13 mouse cellular contexts compared by ENCODE assay signal in the genomic region with DNA sequence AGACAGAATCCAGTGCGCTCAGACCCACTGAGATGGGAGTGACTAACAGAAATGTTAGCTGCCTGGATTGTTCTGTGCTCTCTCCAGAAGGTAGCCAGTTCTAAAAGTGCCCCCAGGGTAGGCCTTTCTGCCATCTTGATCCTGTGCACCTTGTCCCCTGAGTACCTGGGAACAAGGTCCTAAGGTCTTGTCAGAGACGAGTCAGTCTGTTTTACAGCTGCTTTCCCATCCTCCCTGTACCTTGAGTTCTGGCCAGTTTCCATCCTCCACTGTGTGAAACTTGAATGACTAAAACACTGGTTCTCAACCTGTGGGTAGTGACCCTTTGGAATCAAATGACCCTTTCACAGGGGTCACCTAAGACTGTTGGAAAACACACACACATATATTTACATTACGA.
"Had no signal": no experiment of that assay in that cellular context is flagged by ENCODE, and none has a peak within 500 bp of the region (broad histone marks: within the 10 kb centered on the region; RNA-seq: fewer than 3 reads in every experiment).

No protein-coding gene starts in this region.

- H3K4me1 ChIP-seq: hindbrain, embryonic 15.5 days; liver, embryonic 13.5 days had no signal

- H3K9me3 ChIP-seq: hindbrain, embryonic 15.5 days; liver, embryonic 13.5 days; midbrain, embryonic 13.5 days; neural tube, embryonic 15.5 days had no signal

- DNase-seq: liver; liver, embryonic 13.5 days; liver, postnatal 0 days; right cerebral cortex, adult 18-20 months; right cerebral cortex, postnatal 25 days; thymus, postnatal 4 days had no signal

- H3K9ac ChIP-seq: hindbrain, embryonic 15.5 days; liver, embryonic 13.5 days; liver, postnatal 0 days; midbrain, embryonic 13.5 days; neural tube, embryonic 15.5 days had no signal

- H3K4me2 ChIP-seq: hindbrain, embryonic 15.5 days; liver, embryonic 13.5 days; midbrain, embryonic 13.5 days; neural tube, embryonic 15.5 days had no signal

- H3K4me3 ChIP-seq: hindbrain, embryonic 15.5 days; layer of hippocampus, adult 2 months; liver, embryonic 13.5 days; midbrain, embryonic 13.5 days; myocyte; neural tube, embryonic 15.5 days had no signal

- H3K27ac ChIP-seq: hindbrain, embryonic 15.5 days; kidney, postnatal 0 days; layer of hippocampus, adult 2 months; liver, embryonic 13.5 days; midbrain, embryonic 13.5 days; neural tube, embryonic 15.5 days; stomach, postnatal 0 days had no signal

- H3K36me3 ChIP-seq: hindbrain, embryonic 15.5 days; liver, embryonic 13.5 days; midbrain, embryonic 13.5 days; neural tube, embryonic 15.5 days had no signal

- ATAC-seq: liver, postnatal 0 days; midbrain, embryonic 13.5 days had no signal
